Mouse (Mus musculus) cerebellum, adult 2 months (tissue): ENCODE results near the gene Srebf1.

ENCODE experiments used
- CTCF ChIP-seq: fragments of 200-500 bp; IDR thresholded peaks from 2 replicates; pipeline ENCODE4 v1.5.1; 2011; ENCODE audit warnings: low read depth, mild to moderate bottlenecking, control low read depth, low read length, moderate library complexity, borderline replicate concordance; ENCODE audit not compliant: insufficient read depth
- POLR2A ChIP-seq: fragments of 200-500 bp; IDR thresholded peaks from 2 replicates; pipeline ENCODE4 v1.6.1; 2011; ENCODE audit warnings: low read length, control low read depth, borderline replicate concordance; ENCODE audit not compliant: insufficient read depth

DNA sequence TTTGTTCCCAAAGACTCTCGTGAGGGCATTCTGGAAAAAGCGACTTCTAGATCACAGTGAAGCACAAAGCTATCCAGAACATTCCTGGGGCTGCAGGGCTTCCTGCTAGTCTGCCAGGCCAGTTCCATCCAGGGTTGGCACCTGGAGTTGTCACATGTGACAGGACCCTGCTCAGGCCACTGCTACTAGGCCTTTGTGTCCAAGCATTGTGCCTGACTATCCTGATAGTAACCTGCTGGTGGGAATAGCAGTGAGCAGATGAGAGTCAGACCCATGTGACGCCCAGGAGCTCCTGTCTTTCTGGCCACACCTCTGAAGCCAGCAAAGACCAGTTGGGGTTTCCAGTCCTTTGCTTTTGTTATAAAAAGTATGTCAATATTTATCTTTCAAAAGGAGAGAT, 50.3 kb downstream of the Srebf1 start:
- no peak for TF ChIP-seq CTCF
- TF ChIP-seq POLR2A: no peak
